Mouse (Mus musculus) spleen, adult 2 months (tissue): ENCODE data around the gene Cd68.

Experiments used
- CTCF ChIP-seq: fragments of 200-500 bp; IDR thresholded peaks from 2 replicates; pipeline ENCODE4 v1.5.1; 2011; ENCODE audit warnings: mild to moderate bottlenecking, inconsistent platforms; ENCODE audit not compliant: insufficient read depth, insufficient read length, insufficient replicate concordance; ENCODE audit errors: extremely low read depth
- POLR2A ChIP-seq: fragments of 200-500 bp; IDR thresholded peaks from 2 replicates; pipeline ENCODE4 v1.6.1; 2011; ENCODE audit warnings: low read depth, low read length, inconsistent platforms

DNA sequence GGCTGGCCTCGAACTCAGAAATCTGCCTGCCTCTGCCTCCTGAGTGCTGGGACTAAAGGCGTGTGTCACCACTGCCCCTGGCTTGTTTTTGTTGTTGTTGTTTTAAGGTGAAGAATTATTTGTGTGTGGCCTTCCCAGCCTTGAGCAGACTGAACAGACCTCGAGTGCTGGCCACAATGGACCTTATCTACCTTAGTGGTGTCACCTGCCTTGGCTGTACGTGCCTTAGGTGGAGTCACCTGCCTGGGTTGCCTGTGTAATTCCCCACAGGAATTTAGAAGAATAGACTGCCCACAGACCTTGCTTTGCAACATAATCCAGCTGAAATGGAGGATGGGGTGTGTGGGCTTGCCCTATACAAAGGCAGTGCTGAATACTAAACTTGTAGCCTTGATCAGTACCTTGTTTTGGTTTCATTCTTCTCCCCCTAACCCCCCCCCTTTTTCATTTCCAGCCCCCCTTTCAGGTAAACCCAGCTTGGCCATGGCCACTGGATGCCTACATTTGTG lies 42.0 kb upstream of the Cd68 start:
- no peak for TF ChIP-seq CTCF
- no peak for TF ChIP-seq POLR2A
